In the genomic region with DNA sequence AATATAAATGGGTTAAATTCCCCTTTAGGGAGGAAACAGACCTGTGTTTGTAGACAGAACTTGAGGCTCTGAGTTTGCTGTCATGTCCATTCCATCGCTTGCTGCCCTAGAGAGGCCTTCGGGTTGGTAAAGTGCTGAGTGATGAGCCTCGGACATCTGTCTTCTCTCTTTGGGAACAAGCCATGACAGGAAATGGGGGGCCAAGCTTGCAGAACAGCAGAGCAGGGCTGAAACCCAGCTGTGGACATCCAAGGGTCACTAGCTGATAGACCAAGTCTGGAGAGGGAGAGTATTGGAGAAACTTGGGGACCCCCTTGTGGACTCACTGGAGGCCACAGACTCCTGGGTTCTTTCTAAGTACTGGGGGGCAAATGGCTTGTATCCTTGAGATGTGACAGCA, we compare ENCODE assay signal across 13 mouse cellular contexts.
DNase-seq lines count a peak whose midpoint lies in the region; ATAC-seq and TF ChIP-seq lines count a peak whose summit lies in the region.
"Had no signal": no experiment of that assay in that cellular context is flagged by ENCODE, and none has a peak within 500 bp of the region (broad histone marks: within the 10 kb centered on the region; RNA-seq: fewer than 3 reads in every experiment).

No protein-coding gene starts in this region.

- H3K27me3 ChIP-seq in heart, embryonic 12.5 days (replicated peaks) = no peaks in the 10 kb centered on the region
- H3K27me3 ChIP-seq in kidney, adult 2 months (replicated peaks; ENCODE audit: control insufficient read depth, insufficient read depth, low read length) = no peaks in the 10 kb centered on the region
- no peaks in the 10 kb centered on the region for H3K27me3 ChIP-seq in spleen, adult 2 months (ENCODE audit: control insufficient read depth, insufficient read depth, low read length)
- no peaks in the 10 kb centered on the region for H3K27me3 ChIP-seq in stomach, postnatal 0 days (ENCODE audit: control insufficient read depth, insufficient read depth, low read length)

- WGBS in heart, embryonic 12.5 days = 43% methylated on average over 3 of the region's 3 CpGs
- 76% methylated on average over 3 of the region's 3 CpGs for WGBS in kidney, adult 2 months
- WGBS in spleen, adult 2 months = 68% methylated on average over 3 of the region's 3 CpGs
- 56% methylated on average over 3 of the region's 3 CpGs for WGBS in stomach, postnatal 0 days

- TF ChIP-seq EP300 in stomach, postnatal 0 days (optimal IDR thresholded peaks at IDR 0.05) = no peak

- H3K36me3 ChIP-seq in heart, embryonic 12.5 days = no peaks in the 10 kb centered on the region
- no peaks in the 10 kb centered on the region for H3K36me3 ChIP-seq in kidney, adult 2 months (ENCODE audit: control insufficient read depth, insufficient read depth, low read length)
- no peaks in the 10 kb centered on the region for H3K36me3 ChIP-seq in spleen, adult 2 months (ENCODE audit: control insufficient read depth, insufficient read depth, low read length)
- H3K36me3 ChIP-seq in stomach, postnatal 0 days (ENCODE audit: control insufficient read depth, insufficient read depth, low read length) = no peaks in the 10 kb centered on the region

- no peak for TF ChIP-seq POLR2A in kidney, adult 2 months (IDR thresholded peaks at IDR 0.05; ENCODE audit: low read depth, low read length)
- TF ChIP-seq POLR2A in spleen, adult 2 months (IDR thresholded peaks at IDR 0.05; ENCODE audit: low read depth, low read length) = no peak

- no peak for DNase-seq in heart, postnatal 36 days
- DNase-seq in kidney, postnatal 10 days = peak; percentile 59
- no peak for DNase-seq in kidney, adult 2 months
- no peak for DNase-seq in spleen, adult 2 months (ENCODE audit: low read depth in 1 of 2, low spot score in 2 of 2)
- DNase-seq in spleen, adult 18-20 months = no peak
- no peak for DNase-seq in stomach, postnatal 0 days (ENCODE audit: low spot score)
- no peak for DNase-seq in cerebellum, adult 11 months
- DNase-seq: liver had no signal

- H3K4me2 ChIP-seq in heart, embryonic 12.5 days = no peak overlapping the region
- no peak overlapping the region for H3K4me2 ChIP-seq in stomach, postnatal 0 days (replicated peaks; ENCODE audit: low read depth)

- 0 out of 2 replicates have a peak overlapping the region, but pooled peaks have one; percentile 69 for H3K27ac ChIP-seq in heart, embryonic 12.5 days (ENCODE audit: poor library complexity, severe bottlenecking)
- no peak overlapping the region for H3K27ac ChIP-seq in kidney, adult 2 months (ENCODE audit: insufficient read depth, low read depth, low read length)
- H3K27ac ChIP-seq in spleen, adult 2 months (ENCODE audit: insufficient read depth, low read length) = peak overlapping the region; percentile 29; the same call in 1 of the 2 replicates
- peak overlapping the region; percentile 74 for H3K27ac ChIP-seq in stomach, postnatal 0 days (replicated peaks)
- H3K27ac ChIP-seq: left cerebral cortex, adult 2 months had no signal

- H3K4me3 ChIP-seq in heart, embryonic 12.5 days = no peak overlapping the region
- H3K4me3 ChIP-seq in kidney, adult 2 months (ENCODE audit: insufficient read depth, low read depth, low read length) = no peak overlapping the region
- no peak overlapping the region for H3K4me3 ChIP-seq in spleen, adult 2 months (ENCODE audit: extremely low read depth, insufficient read depth, insufficient read length)
- no peak overlapping the region for H3K4me3 ChIP-seq in stomach, postnatal 0 days (ENCODE audit: low read depth, low read length)
- H3K4me3 ChIP-seq: erythroblast, embryonic 14.5 days; left cerebral cortex, adult 2 months had no signal

- ATAC-seq in heart, embryonic 12.5 days (ENCODE audit: insufficient number of reproducible peaks, low FRiP score) = no peak
- ATAC-seq in stomach, postnatal 0 days (ENCODE audit: low FRiP score, low TSS enrichment) = no peak
- ATAC-seq: activated CD4-positive, CD25-positive, alpha-beta regulatory T cell, adult 4 months; inflammation-experienced regulatory T-cells, adult 6 months had no signal

- no peak overlapping the region for H3K9ac ChIP-seq in heart, embryonic 12.5 days
- no peak overlapping the region for H3K9ac ChIP-seq in stomach, postnatal 0 days (ENCODE audit: low read length)

- peaks cover 85% of the 10 kb centered on the region for H3K4me1 ChIP-seq in heart, embryonic 12.5 days (replicated peaks)
- H3K4me1 ChIP-seq in kidney, adult 2 months (ENCODE audit: control insufficient read depth, insufficient read depth, low read length) = peaks cover 10% of the 10 kb centered on the region; the same call in 1 of the 2 replicates
- peaks cover 12% of the 10 kb centered on the region for H3K4me1 ChIP-seq in spleen, adult 2 months (ENCODE audit: control insufficient read depth, insufficient read depth, insufficient read length)
- peaks cover 19% of the 10 kb centered on the region for H3K4me1 ChIP-seq in stomach, postnatal 0 days (replicated peaks; ENCODE audit: control insufficient read depth, insufficient read depth)

- H3K9me3 ChIP-seq in heart, embryonic 12.5 days (replicated peaks) = no peaks in the 10 kb centered on the region
- no peaks in the 10 kb centered on the region for H3K9me3 ChIP-seq in stomach, postnatal 0 days (ENCODE audit: control insufficient read depth, low read length)

- intact Hi-C loops in heart, postnatal 36 days (cut with DNase I) = no loop called here

- no peak for TF ChIP-seq CTCF in kidney, adult 2 months (conservative IDR thresholded peaks at IDR 0.05; ENCODE audit: insufficient read depth, insufficient read length, low read depth, low read length)
- no peak for TF ChIP-seq CTCF in spleen, adult 2 months (IDR thresholded peaks at IDR 0.05; ENCODE audit: extremely low read depth, insufficient read depth, insufficient read length, insufficient replicate concordance)
- no peak; the same call in 1 of the 2 replicates for TF ChIP-seq CTCF in stomach, postnatal 0 days (IDR thresholded peaks at IDR 0.05; ENCODE audit: low read depth)
